Mouse (Mus musculus): ENCODE data around the gene Snapc5.

DNA sequence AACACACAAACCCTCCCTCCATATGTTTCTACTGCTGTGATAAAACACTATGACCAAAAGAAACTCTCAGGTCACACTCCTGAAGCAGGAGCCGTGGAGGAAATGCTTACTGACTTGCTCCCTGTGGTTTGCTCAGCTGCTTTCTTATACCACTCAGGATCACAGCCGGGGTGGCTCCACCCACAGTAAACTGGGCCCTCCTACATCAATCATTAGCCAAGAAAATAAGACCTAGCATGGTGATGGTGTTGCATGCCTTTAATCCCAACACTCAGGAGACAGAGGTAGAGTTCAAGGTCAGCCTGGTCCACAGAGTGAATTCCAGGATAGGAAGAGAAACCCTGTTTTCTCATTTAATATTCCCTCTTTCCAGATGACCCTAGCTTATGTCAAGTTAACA, 20.8 kb downstream of the Snapc5 start:
- no peak for TF ChIP-seq GABPA (IDR thresholded peaks at IDR 0.05; ENCODE audit: insufficient replicate concordance, low read depth, low read length)
- TF ChIP-seq KAT2A (IDR thresholded peaks at IDR 0.05; ENCODE audit: insufficient replicate concordance, low read length) = no peak
- TF ChIP-seq CTCF (conservative IDR thresholded peaks at IDR 0.05 in 1 of 2, IDR thresholded peaks at IDR 0.05 in 1 of 2; ENCODE audit: low read depth in 2 of 2, low read length in 2 of 2) = no peak
- TF ChIP-seq RCOR1 (conservative IDR thresholded peaks at IDR 0.05; ENCODE audit: low read depth, low read length) = no peak
- TF ChIP-seq USF1 (IDR thresholded peaks at IDR 0.05; ENCODE audit: low read depth, low read length) = no peak
- no peak for TF ChIP-seq JUN (IDR thresholded peaks at IDR 0.05; ENCODE audit: insufficient read depth, low read depth, low read length)
- TF ChIP-seq POLR2A (IDR thresholded peaks at IDR 0.05; ENCODE audit: low read depth, low read length) = no peak
- TF ChIP-seq SMC3 (IDR thresholded peaks at IDR 0.05; ENCODE audit: low read depth, low read length) = no peak
